ENCODE assay signal across 13 mouse cellular contexts in genomic region chr5:140387236-140387635, GRCm38 (mm10). TPM values are rescaled to one million over a fixed set of nuclear protein-coding genes. Genes with fewer than 3 reads are reported as not detected.
A peak's percentile ranks its signal among the peaks of the same experiment; 100 is the strongest.
DNase-seq lines count a peak whose midpoint lies in the region; ATAC-seq lines count a peak whose summit lies in the region.
"Had no signal": no experiment of that assay in that cellular context is flagged by ENCODE, and none has a peak within 500 bp of the region (broad histone marks: within the 10 kb centered on the region; RNA-seq: fewer than 3 reads in every experiment).

No protein-coding gene starts in this region.

- no peak for ATAC-seq in neural tube, embryonic 13.5 days (ENCODE audit: low read depth)
- ATAC-seq in embryonic facial prominence, embryonic 15.5 days (ENCODE audit: insufficient number of reproducible peaks, low FRiP score, low TSS enrichment, low read depth), result no peak
- ATAC-seq: inflammation-experienced regulatory T-cells, adult 6 months had no signal

- DNase-seq in kidney, adult 18-20 months, result peak; percentile 35
- DNase-seq in kidney, adult 8-10 months, result no peak
- no peak for DNase-seq in neural tube, embryonic 10.5 days (ENCODE audit: extremely low spot score, low spot score)
- peak; percentile 57 for DNase-seq in splenic B cell, adult 2 months (ENCODE audit: low read depth, low spot score)
- DNase-seq in right cerebral cortex, adult 18-20 months, result no peak
- DNase-seq: adrenal gland, postnatal 10 days; heart, postnatal 14 days; lung, postnatal 4 days; right cerebral cortex, postnatal 4 days had no signal

- no peaks in the 10 kb centered on the region for H3K27me3 ChIP-seq in neural tube, embryonic 13.5 days
- H3K27me3 ChIP-seq in embryonic facial prominence, embryonic 15.5 days, result no peaks in the 10 kb centered on the region
- H3K27me3 ChIP-seq in splenic B cell, adult 2 months (ENCODE audit: control insufficient read depth, insufficient read depth, low read length, poor library complexity, severe bottlenecking), result no peaks in the 10 kb centered on the region
- H3K27me3 ChIP-seq: limb, embryonic 15.5 days had no signal

- H3K4me1 ChIP-seq in neural tube, embryonic 13.5 days (replicated peaks), result peaks cover 28% of the 10 kb centered on the region
- peaks cover 29% of the 10 kb centered on the region for H3K4me1 ChIP-seq in embryonic facial prominence, embryonic 15.5 days

- no peaks in the 10 kb centered on the region for H3K9me3 ChIP-seq in neural tube, embryonic 13.5 days
- no peaks in the 10 kb centered on the region for H3K9me3 ChIP-seq in embryonic facial prominence, embryonic 15.5 days (replicated peaks)
- H3K9me3 ChIP-seq: limb, embryonic 15.5 days had no signal

- peak overlapping the region; percentile 97; the same call in 1 of the 2 replicates for H3K4me2 ChIP-seq in neural tube, embryonic 13.5 days
- peak overlapping the region; percentile 95; the same call in 1 of the 2 replicates for H3K4me2 ChIP-seq in embryonic facial prominence, embryonic 15.5 days (replicated peaks)

- H3K27ac ChIP-seq in neural tube, embryonic 13.5 days (replicated peaks), result no peak overlapping the region
- H3K27ac ChIP-seq in embryonic facial prominence, embryonic 15.5 days (replicated peaks), result no peak overlapping the region
- H3K27ac ChIP-seq: limb, embryonic 15.5 days had no signal

- H3K9ac ChIP-seq in neural tube, embryonic 13.5 days, result no peak overlapping the region
- H3K9ac ChIP-seq in embryonic facial prominence, embryonic 15.5 days, result no peak overlapping the region
- H3K9ac ChIP-seq: limb, embryonic 15.5 days had no signal

- H3K4me3 ChIP-seq in neural tube, embryonic 13.5 days, result no peak overlapping the region
- H3K4me3 ChIP-seq in embryonic facial prominence, embryonic 15.5 days (replicated peaks), result no peak overlapping the region
- H3K4me3 ChIP-seq: limb, embryonic 15.5 days had no signal

- WGBS in neural tube, embryonic 13.5 days, result 87% methylated on average over 7 of the region's 7 CpGs
- 84% methylated on average over 7 of the region's 7 CpGs for WGBS in embryonic facial prominence, embryonic 15.5 days

- H3K36me3 ChIP-seq in neural tube, embryonic 13.5 days, result no peaks in the 10 kb centered on the region
- no peaks in the 10 kb centered on the region for H3K36me3 ChIP-seq in embryonic facial prominence, embryonic 15.5 days
- H3K36me3 ChIP-seq in splenic B cell, adult 2 months (ENCODE audit: control insufficient read depth, insufficient read depth, low read length, poor library complexity, severe bottlenecking), result no peaks in the 10 kb centered on the region
- H3K36me3 ChIP-seq: limb, embryonic 15.5 days had no signal

RNA-seq across cellular contexts. Expression of gene Snx8, which starts 1.8 kb away (rescaled TPM):
- 19.8 and 21.2 TPM in 2 replicates for polyA plus RNA-seq in neural tube, embryonic 13.5 days (2015; fragmentation: Nextera tagmentation; extraction: Ambion mirVana)
- 21.2 and 23.3 TPM in 2 replicates for polyA plus RNA-seq in embryonic facial prominence, embryonic 15.5 days (2015; fragmentation: Nextera tagmentation; extraction: Ambion mirVana)

RNA-seq across cellular contexts. Expression of gene Eif3b, which starts 31.9 kb away (rescaled TPM):
- polyA plus RNA-seq in neural tube, embryonic 13.5 days (2015; fragmentation: Nextera tagmentation; extraction: Ambion mirVana), result 88.3 and 111 TPM in 2 replicates
- polyA plus RNA-seq in embryonic facial prominence, embryonic 15.5 days (2015; fragmentation: Nextera tagmentation; extraction: Ambion mirVana), result 126 and 130 TPM in 2 replicates

RNA-seq across cellular contexts. Expression of gene Mrm2, which starts 55.5 kb away (rescaled TPM):
- polyA plus RNA-seq in neural tube, embryonic 13.5 days (2015; fragmentation: Nextera tagmentation; extraction: Ambion mirVana), result 16.7 and 18.8 TPM in 2 replicates
- 20.4 and 21.9 TPM in 2 replicates for polyA plus RNA-seq in embryonic facial prominence, embryonic 15.5 days (2015; fragmentation: Nextera tagmentation; extraction: Ambion mirVana)

RNA-seq across cellular contexts. Expression of gene Gm4869, which starts 58.2 kb away (rescaled TPM):
- not detected in 2 replicates for polyA plus RNA-seq in neural tube, embryonic 13.5 days (2015; fragmentation: Nextera tagmentation; extraction: Ambion mirVana)
- 0.20 and 0.47 TPM in 2 replicates for polyA plus RNA-seq in embryonic facial prominence, embryonic 15.5 days (2015; fragmentation: Nextera tagmentation; extraction: Ambion mirVana)
- polyA plus RNA-seq: inflammation-experienced regulatory T-cells, adult 6 months; limb, embryonic 15.5 days had no signal

Comparison
In these comparisons a context has a peak if more than half of its experiments do, and no peak if none do; other contexts are left out.
1. DNase-seq: peak in kidney, adult 18-20 months (single experiment) and splenic B cell, adult 2 months (single experiment); none in kidney, adult 8-10 months (0 of 2), neural tube, embryonic 10.5 days (single experiment) and right cerebral cortex, adult 18-20 months (single experiment).